Mouse (Mus musculus): ENCODE measurements at regions not wholly inside any gene's neighbourhood (a gene's known extent, or its start where the extent isn't known, plus 50 kb on each side); places are given as distances from the start of the nearest gene placed in this dataset.
A peak's percentile ranks its signal among the peaks of the same experiment; 100 is the strongest.

DNA sequence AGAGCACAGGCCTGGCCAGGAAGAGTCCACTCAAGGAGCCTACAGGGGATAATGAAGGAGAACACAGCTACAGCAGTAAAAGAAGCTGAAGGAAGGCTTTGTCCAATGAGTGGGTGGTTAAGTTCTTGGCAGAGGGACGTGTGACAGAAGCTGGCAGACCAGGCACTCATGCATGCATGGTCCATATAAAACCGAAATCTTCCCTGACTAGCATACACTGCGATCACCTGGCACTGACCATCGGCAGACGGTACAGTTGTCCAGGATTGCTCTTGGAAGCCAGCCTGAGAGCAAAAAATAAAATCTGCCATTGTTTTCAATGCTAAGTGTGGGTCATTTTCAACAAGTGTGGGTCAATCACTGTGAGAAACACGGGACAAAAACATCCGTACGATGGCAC, 464.4 kb downstream of the Lrig3 start:
- Histone ChIP-seq H3K4me1 (ENCODE audit: control insufficient read depth, insufficient read depth, low read length) (no peaks in the 10 kb centered on the region), H3K36me3 (ENCODE audit: control insufficient read depth, insufficient read depth, low read length) (no peaks in the 10 kb centered on the region), H3K27me3 (ENCODE audit: control insufficient read depth, insufficient read depth, low read length) (no peaks in the 10 kb centered on the region), H3K4me3 (ENCODE audit: control insufficient read depth, low read depth, low read length) (no peak overlapping the region), H3K27ac (ENCODE audit: control insufficient read depth, insufficient read depth, low read depth, low read length) (no peak overlapping the region)
- TF ChIP-seq POLR2A (IDR thresholded peaks at IDR 0.05; ENCODE audit: control insufficient read depth, low read depth, low read length) = no peak
- no peak for TF ChIP-seq CTCF (IDR thresholded peaks at IDR 0.05; ENCODE audit: control insufficient read depth, insufficient read depth, insufficient replicate concordance, low read depth, low read length)

DNA sequence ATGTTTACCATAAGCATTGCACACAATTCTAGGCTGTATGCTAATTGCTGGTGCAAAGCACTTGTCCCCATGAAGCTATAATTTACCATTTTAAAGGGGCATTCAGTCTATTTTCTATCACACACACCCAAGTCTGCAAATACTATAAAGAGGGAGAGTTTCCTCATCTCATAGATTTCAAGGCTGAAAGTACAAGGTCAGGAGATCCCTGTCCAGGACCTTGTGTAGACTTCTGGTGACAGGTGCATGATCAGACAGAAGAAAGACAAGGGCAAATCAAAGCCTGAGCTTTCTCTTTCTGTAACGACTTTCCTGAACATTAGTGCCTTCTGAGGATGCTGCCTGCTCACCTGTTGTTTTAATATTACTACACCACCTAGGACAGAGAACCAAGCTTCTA, 463.5 kb downstream of the Lrig3 start:
- no peaks in the 10 kb centered on the region for H3K27me3 ChIP-seq (ENCODE audit: control insufficient read depth, insufficient read depth, low read length)
- TF ChIP-seq CTCF (IDR thresholded peaks at IDR 0.05; ENCODE audit: control insufficient read depth, insufficient read depth, insufficient replicate concordance, low read depth, low read length) (no peak), POLR2A (IDR thresholded peaks at IDR 0.05; ENCODE audit: control insufficient read depth, low read depth, low read length) (no peak)
- H3K27ac ChIP-seq (ENCODE audit: control insufficient read depth, insufficient read depth, low read depth, low read length) = no peak overlapping the region
- no peaks in the 10 kb centered on the region for H3K4me1 ChIP-seq (ENCODE audit: control insufficient read depth, insufficient read depth, low read length)
- no peaks in the 10 kb centered on the region for H3K36me3 ChIP-seq (ENCODE audit: control insufficient read depth, insufficient read depth, low read length)
- no peak overlapping the region for H3K4me3 ChIP-seq (ENCODE audit: control insufficient read depth, low read depth, low read length)

GRCm38 (mm10) chr10:126422066-126422465, 456.1 kb downstream of the Lrig3 start:
- Histone ChIP-seq H3K4me1 (ENCODE audit: control insufficient read depth, insufficient read depth, low read length) (no peaks in the 10 kb centered on the region), H3K27ac (ENCODE audit: control insufficient read depth, insufficient read depth, low read depth, low read length) (no peak overlapping the region), H3K36me3 (ENCODE audit: control insufficient read depth, insufficient read depth, low read length) (no peaks in the 10 kb centered on the region), H3K27me3 (ENCODE audit: control insufficient read depth, insufficient read depth, low read length) (no peaks in the 10 kb centered on the region), H3K4me3 (ENCODE audit: control insufficient read depth, low read depth, low read length) (no peak overlapping the region)
- TF ChIP-seq POLR2A (IDR thresholded peaks at IDR 0.05; ENCODE audit: control insufficient read depth, low read depth, low read length) (no peak), CTCF (IDR thresholded peaks at IDR 0.05; ENCODE audit: control insufficient read depth, insufficient read depth, insufficient replicate concordance, low read depth, low read length) (no peak)

DNA sequence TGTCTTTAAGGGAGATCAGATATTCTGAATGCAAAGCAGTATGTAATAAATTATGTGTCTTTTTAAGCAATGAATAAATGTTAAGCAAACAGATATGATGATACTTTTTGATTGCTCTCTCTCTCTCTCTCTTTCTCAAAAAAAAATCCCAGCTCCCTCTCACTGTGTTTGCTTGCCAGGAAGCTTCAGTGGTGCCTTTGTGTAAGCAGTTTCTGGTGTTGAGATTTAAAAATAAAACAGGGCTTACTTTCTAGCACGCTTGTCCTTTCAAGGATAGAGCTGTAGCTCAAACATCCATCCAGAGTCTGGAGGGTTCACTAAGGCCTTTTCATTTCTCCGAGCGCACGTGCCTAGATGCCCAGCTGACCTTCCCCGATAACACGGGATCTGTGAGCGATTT, 447.8 kb downstream of the Lrig3 start:
- no peaks in the 10 kb centered on the region for H3K36me3 ChIP-seq (ENCODE audit: control insufficient read depth, insufficient read depth, low read length)
- H3K4me3 ChIP-seq (ENCODE audit: control insufficient read depth, low read depth, low read length) = no peak overlapping the region
- H3K27ac ChIP-seq (ENCODE audit: control insufficient read depth, insufficient read depth, low read depth, low read length) = no peak overlapping the region
- no peak for TF ChIP-seq POLR2A (IDR thresholded peaks at IDR 0.05; ENCODE audit: control insufficient read depth, low read depth, low read length)
- no peak for TF ChIP-seq CTCF (IDR thresholded peaks at IDR 0.05; ENCODE audit: control insufficient read depth, insufficient read depth, insufficient replicate concordance, low read depth, low read length)
- H3K27me3 ChIP-seq (ENCODE audit: control insufficient read depth, insufficient read depth, low read length) = no peaks in the 10 kb centered on the region
- no peaks in the 10 kb centered on the region for H3K4me1 ChIP-seq (ENCODE audit: control insufficient read depth, insufficient read depth, low read length)

GRCm38 (mm10) chr10:126392235-126392634, 426.3 kb downstream of the Lrig3 start:
- no peaks in the 10 kb centered on the region for H3K4me1 ChIP-seq (ENCODE audit: control insufficient read depth, insufficient read depth, low read length)
- no peaks in the 10 kb centered on the region for H3K27me3 ChIP-seq (ENCODE audit: control insufficient read depth, insufficient read depth, low read length)
- no peaks in the 10 kb centered on the region for H3K36me3 ChIP-seq (ENCODE audit: control insufficient read depth, insufficient read depth, low read length)
- no peak overlapping the region for H3K27ac ChIP-seq (ENCODE audit: control insufficient read depth, insufficient read depth, low read depth, low read length)
- H3K4me3 ChIP-seq (ENCODE audit: control insufficient read depth, low read depth, low read length) = no peak overlapping the region
- TF ChIP-seq POLR2A (IDR thresholded peaks at IDR 0.05; ENCODE audit: control insufficient read depth, low read depth, low read length) (no peak), CTCF (IDR thresholded peaks at IDR 0.05; ENCODE audit: control insufficient read depth, insufficient read depth, insufficient replicate concordance, low read depth, low read length) (no peak)

DNA sequence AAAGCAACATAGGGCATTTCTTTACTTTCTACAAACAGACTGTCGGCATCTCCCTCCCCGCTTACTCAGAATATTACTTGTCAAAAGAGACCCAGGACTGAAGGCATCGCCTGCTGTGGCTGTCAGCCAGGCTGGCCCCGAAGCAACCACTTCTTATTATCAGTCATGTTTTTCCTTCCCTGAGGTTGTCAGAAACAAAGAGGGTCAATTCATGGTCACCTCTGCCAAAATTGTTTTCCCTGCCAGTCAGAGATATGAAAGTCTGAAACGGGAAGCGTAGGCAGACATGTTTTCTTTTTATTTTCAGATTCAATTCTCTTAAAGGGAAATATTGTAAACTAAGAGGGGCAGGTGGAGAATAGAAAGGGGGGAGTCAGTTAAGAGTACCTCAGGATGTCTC, 425.8 kb downstream of the Lrig3 start:
- H3K4me3 ChIP-seq (ENCODE audit: control insufficient read depth, low read depth, low read length) = no peak overlapping the region
- H3K4me1 ChIP-seq (ENCODE audit: control insufficient read depth, insufficient read depth, low read length) = no peaks in the 10 kb centered on the region
- H3K27ac ChIP-seq (ENCODE audit: control insufficient read depth, insufficient read depth, low read depth, low read length) = no peak overlapping the region
- H3K27me3 ChIP-seq (ENCODE audit: control insufficient read depth, insufficient read depth, low read length) = no peaks in the 10 kb centered on the region
- no peak for TF ChIP-seq CTCF (IDR thresholded peaks at IDR 0.05; ENCODE audit: control insufficient read depth, insufficient read depth, insufficient replicate concordance, low read depth, low read length)
- no peak for TF ChIP-seq POLR2A (IDR thresholded peaks at IDR 0.05; ENCODE audit: control insufficient read depth, low read depth, low read length)
- H3K36me3 ChIP-seq (ENCODE audit: control insufficient read depth, insufficient read depth, low read length) = no peaks in the 10 kb centered on the region

GRCm38 (mm10) chr10:126386430-126386829, 420.5 kb downstream of the Lrig3 start:
- no peak overlapping the region for H3K4me3 ChIP-seq (ENCODE audit: control insufficient read depth, low read depth, low read length)
- no peaks in the 10 kb centered on the region for H3K36me3 ChIP-seq (ENCODE audit: control insufficient read depth, insufficient read depth, low read length)
- no peaks in the 10 kb centered on the region for H3K27me3 ChIP-seq (ENCODE audit: control insufficient read depth, insufficient read depth, low read length)
- no peak overlapping the region for H3K27ac ChIP-seq (ENCODE audit: control insufficient read depth, insufficient read depth, low read depth, low read length)
- no peaks in the 10 kb centered on the region for H3K4me1 ChIP-seq (ENCODE audit: control insufficient read depth, insufficient read depth, low read length)
- TF ChIP-seq POLR2A (IDR thresholded peaks at IDR 0.05; ENCODE audit: control insufficient read depth, low read depth, low read length) (no peak), CTCF (IDR thresholded peaks at IDR 0.05; ENCODE audit: control insufficient read depth, insufficient read depth, insufficient replicate concordance, low read depth, low read length) (peak; percentile 83)

DNA sequence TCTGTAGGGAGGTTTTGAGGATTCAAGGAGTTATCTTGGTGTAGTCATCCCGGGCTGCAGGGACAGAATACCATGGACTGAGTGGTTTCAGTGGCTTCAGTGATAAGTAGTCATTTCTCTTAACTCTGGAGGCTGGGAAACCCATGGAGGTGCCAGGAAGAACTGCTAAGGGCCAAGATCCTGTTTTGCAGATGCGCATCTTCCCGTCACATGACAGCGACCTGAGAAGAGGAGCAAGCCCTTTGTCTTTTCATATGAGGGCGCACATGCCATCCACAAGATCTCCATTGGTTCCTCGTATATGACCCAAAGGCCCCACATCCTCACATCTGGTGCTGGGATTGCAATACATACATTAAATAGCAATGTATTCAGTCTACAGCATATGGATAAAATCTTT, 419.7 kb downstream of the Lrig3 start:
- no peaks in the 10 kb centered on the region for H3K4me1 ChIP-seq (ENCODE audit: control insufficient read depth, insufficient read depth, low read length)
- no peak overlapping the region for H3K4me3 ChIP-seq (ENCODE audit: control insufficient read depth, low read depth, low read length)
- no peak overlapping the region for H3K27ac ChIP-seq (ENCODE audit: control insufficient read depth, insufficient read depth, low read depth, low read length)
- TF ChIP-seq POLR2A (IDR thresholded peaks at IDR 0.05; ENCODE audit: control insufficient read depth, low read depth, low read length) = no peak
- TF ChIP-seq CTCF (IDR thresholded peaks at IDR 0.05; ENCODE audit: control insufficient read depth, insufficient read depth, insufficient replicate concordance, low read depth, low read length) = no peak
- no peaks in the 10 kb centered on the region for H3K27me3 ChIP-seq (ENCODE audit: control insufficient read depth, insufficient read depth, low read length)
- H3K36me3 ChIP-seq (ENCODE audit: control insufficient read depth, insufficient read depth, low read length) = no peaks in the 10 kb centered on the region
